Mouse (Mus musculus): ENCODE data around the gene A130010J15Rik. TPM values are rescaled to one million over a fixed set of nuclear protein-coding genes. Genes with fewer than 3 reads are reported as not detected.

The A130010J15Rik gene
- polyA plus RNA-seq, 1 experiment, result 4.1 TPM

GRCm38 (mm10) chr1:193226724-193227522, 59.1 kb downstream of the A130010J15Rik start:
- TF ChIP-seq MAX (IDR thresholded peaks at IDR 0.05) (no peak), FOSL1 (IDR thresholded peaks at IDR 0.05; ENCODE audit: insufficient read depth, low read length, poor library complexity, severe bottlenecking) (no peak), MYOG (IDR thresholded peaks at IDR 0.05; ENCODE audit: control insufficient read depth, extremely low read depth, insufficient read length) (no peak), CEBPB (IDR thresholded peaks at IDR 0.05; ENCODE audit: low read depth) (no peak), USF1 (IDR thresholded peaks at IDR 0.05; ENCODE audit: low read depth) (no peak), MYOD1 (IDR thresholded peaks at IDR 0.05; ENCODE audit: control insufficient read depth, insufficient read length, low read depth) (no peak), CTCF (IDR thresholded peaks at IDR 0.05; ENCODE audit: control insufficient read depth, insufficient read depth, insufficient read length) (no peak)
- Histone ChIP-seq H3K36me3 (ENCODE audit: control insufficient read depth, insufficient read depth) (no peaks in the 10 kb centered on the region), H3ac (ENCODE audit: control insufficient read depth, insufficient read length, low read depth) (no peak overlapping the region), H3K79me2 (ENCODE audit: control insufficient read depth, insufficient read depth) (no peaks in the 10 kb centered on the region), H3K4me3 (ENCODE audit: insufficient read depth, poor library complexity, severe bottlenecking) (no peak overlapping the region), H3K27me3 (ENCODE audit: control insufficient read depth, insufficient read depth, insufficient read length) (no peaks in the 10 kb centered on the region), H3K79me3 (ENCODE audit: low read depth) (no peaks in the 10 kb centered on the region)

Other genes starting within 250 kb of the A130010J15Rik start
- gene Syt14, start 132.3 kb upstream of the A130010J15Rik start, polyA plus RNA-seq (2012; fragmentation: generic; extraction: Trizol), result not detected
- 10.6 TPM for gene Diexf, start 37.8 kb upstream of the A130010J15Rik start, polyA plus RNA-seq (2012; fragmentation: generic; extraction: Trizol)
- gene Irf6, start 14.9 kb upstream of the A130010J15Rik start, polyA plus RNA-seq (2012; fragmentation: generic; extraction: Trizol), result 0.08 TPM
- gene Traf3ip3, start 33.7 kb downstream of the A130010J15Rik start, polyA plus RNA-seq (2012; fragmentation: generic; extraction: Trizol), result 0.02 TPM
- gene Lamb3, start 39.7 kb downstream of the A130010J15Rik start, polyA plus RNA-seq (2012; fragmentation: generic; extraction: Trizol), result 5.3 TPM
- 0.12 TPM for gene Hsd11b1, start 96.0 kb downstream of the A130010J15Rik start, polyA plus RNA-seq (2012; fragmentation: generic; extraction: Trizol)
- gene G0s2, start 105.2 kb downstream of the A130010J15Rik start, polyA plus RNA-seq (2012; fragmentation: generic; extraction: Trizol), result 66.1 TPM
- gene Camk1g, start 202.3 kb downstream of the A130010J15Rik start, polyA plus RNA-seq (2012; fragmentation: generic; extraction: Trizol), result 1.2 TPM

Data from C2C12 (cell line).